Mouse (Mus musculus) thymus, postnatal 10 days (tissue): ENCODE measurements around the gene Dscam.

Experiments
- DNase-seq, 2 experiments: peaks; one replicate each; pipeline ENCODE4 v3.0.0; 2021; ENCODE audit warnings: low spot score in 2 of 2

Gene Dscam

DNA sequence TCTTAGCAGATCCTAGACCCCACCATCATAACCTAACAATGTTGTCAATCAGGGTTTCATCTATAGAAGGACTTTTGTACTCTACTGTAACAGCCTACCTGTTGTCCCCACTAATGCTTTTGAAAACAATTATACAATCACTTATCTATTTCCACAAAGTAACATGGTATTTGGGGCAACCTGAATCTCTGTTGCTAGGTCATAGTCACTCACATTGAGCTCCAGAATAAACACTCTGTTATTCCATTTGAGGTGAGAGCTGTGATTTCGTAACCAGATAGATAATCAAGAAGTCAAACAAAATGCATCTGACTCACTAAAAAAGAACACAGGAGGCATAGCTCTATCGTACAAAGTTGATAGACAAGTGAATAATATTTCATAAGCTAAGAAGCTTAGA lies 226.9 kb downstream of the Dscam start:
- DNase-seq: no peak

DNA sequence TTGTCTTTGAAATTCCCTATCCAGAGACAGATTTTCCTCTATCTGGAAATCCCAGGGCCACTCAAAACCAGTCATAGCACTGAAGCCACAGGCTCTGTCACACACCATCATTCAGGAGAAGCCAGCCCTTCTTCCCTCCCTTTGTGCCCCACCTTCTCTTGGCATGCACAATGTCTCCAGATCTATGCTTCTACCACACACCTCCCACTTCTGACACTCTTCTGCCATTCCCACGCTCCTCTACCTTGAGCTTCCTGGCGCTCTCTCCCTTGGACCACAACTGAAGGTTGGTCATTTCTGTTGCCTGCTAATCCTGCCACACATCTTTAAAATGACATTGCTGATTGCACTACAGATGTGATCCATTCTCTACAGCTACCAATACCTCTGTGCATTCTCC lies 235.8 kb downstream of the Dscam start:
- DNase-seq: no peak

DNA sequence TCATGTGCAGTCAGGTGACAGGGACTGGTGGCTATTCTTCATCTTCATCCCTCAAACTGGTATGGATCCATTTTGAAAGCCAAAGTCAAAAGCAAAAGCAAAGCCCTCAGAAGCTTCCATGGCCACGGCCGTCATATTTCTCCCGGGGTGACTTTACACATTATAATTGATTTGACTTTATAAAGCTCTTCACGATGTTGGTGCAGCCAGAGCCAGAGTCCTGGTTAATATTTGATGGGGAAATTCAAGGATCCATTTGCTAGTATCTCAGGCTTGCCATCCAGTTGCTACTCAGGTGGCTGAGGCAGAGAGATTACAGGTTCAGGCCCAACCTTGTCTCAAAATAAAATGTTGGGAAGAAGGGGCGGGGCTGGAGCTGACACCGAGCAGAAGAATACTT lies 238.3 kb downstream of the Dscam start:
- no peak for DNase-seq

DNA sequence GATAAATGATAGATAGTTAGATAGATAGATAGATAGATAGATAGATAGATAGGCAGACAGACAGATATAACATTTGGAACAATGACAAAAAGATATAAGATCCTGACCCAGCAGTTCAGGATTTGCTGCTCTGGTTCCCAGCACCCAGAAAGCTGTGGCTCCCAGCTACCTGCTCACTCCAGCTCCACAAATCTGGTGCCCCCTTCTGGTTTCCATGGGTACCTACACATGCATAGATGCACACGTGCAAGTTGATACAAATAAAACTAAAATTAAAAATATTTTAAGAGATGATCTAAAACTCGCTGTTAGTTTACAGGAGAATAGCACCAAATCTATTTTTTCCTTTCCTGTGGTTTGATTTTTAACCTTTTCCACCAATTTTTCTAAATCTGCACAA lies 238.8 kb downstream of the Dscam start:
- no peak for DNase-seq

DNA sequence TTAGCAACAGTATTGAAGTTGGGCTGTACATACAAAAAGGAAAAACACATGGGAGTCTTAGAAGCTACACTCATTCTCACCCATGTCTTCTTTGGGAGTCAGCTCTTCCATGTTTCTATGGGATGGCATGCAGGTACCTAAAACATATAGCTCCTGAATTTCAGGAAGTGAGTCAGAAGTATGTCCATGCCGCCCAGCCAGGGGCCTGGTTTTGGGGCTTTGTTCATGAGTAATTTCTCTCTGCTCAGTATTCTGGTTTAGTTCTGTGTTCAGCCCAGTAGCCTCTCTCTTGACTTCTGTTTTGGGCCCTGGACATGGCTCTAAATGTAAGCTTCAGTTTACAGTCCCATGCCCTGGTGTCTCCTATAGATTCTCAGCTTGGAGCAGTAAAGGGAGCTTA lies 242.5 kb downstream of the Dscam start:
- DNase-seq: no peak

DNA sequence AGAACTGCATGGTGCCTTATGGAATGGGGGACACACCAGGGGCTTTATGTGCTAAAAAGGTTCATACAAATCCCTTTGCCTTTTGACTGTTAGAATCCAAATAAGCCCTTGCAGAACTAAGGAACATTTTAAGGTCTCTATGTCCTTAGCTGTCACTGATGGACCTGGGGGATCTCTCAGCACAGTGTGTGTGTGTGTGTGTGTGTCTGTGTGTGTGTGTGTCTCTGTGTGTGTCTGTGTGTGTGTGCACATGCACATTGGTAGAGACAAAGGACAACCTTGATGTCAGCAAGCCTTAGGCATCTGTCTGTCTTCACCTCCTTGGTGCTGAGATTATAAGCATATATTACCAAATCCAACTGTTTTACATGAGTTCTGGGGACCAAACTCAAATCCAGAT lies 243.1 kb downstream of the Dscam start:
- DNase-seq: no peak

DNA sequence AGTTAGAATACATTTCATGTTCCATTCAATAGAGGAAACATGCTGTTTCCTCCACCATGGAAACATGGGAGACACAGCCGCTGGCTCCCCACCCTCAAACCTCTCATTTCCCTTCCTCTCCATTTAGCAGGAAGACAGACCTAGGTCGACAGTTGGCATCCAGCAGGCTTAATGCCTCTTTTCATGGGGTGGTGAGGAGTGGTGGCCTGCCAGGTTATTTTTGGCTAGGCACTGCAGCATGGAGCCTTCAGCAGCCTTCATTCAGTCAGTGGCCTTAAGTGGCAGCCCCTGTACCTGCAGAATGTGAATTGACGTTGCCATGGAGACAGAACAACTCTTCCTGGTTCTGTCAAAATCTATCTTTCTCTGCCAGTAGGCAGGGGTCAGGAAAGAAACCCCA lies 243.6 kb downstream of the Dscam start:
- no peak for DNase-seq

DNA sequence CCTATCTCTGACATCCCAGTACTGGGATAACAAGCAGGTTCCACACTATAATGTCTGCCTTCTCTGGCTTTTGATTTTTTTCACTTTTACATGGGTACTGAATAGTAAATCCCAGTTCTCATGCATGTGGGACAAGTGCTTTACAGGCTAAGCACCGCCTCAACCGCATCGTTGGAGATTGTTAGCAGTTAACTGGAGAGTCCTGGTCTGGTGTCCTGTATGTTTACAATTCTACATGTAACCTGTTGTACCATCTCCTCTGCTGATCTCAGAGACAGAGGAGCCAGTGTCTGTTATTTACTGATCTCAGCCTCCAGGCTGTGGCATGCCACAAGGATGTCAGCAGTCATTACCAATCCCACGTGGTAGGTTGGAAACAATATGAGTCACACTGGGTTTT lies 246.6 kb downstream of the Dscam start:
- DNase-seq: no peak

DNA sequence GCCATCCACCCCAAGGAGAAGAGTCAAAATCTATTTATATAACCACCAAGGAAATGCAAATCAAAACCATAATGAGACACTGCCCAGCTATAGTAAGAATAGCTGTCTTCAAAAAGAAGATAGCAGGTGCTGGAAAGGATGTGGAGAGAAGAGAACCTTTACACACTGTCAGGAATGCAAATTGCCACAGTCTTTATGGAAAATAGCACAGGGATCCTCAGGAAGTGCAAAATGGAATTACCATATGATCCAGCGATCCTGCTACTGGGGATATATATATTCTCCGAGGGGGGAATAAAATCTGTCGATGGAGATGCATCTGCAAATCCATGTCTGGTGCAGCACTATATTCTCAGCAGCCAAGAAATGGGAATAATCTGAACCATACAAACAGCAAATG lies 256.1 kb downstream of the Dscam start:
- DNase-seq: no peak

DNA sequence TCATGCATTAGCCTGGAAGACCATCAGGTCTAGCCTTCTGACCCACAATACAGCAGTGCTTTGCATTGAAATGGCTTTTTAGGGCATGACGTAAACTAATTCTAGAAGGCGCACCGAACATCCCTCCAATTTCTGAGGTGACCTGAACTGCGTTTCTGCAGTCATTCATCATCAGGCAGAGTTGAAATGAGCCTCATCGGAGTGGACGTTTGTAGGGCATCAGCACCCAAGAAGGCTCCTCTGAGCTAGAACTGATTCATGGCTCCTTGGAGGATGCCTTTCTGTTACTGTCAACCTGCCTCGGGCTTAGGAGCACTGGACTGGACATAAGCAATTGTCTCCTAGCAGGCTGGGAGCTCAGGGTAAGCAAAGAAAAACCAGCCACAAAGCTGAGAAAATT lies 257.7 kb downstream of the Dscam start:
- no peak for DNase-seq

DNA sequence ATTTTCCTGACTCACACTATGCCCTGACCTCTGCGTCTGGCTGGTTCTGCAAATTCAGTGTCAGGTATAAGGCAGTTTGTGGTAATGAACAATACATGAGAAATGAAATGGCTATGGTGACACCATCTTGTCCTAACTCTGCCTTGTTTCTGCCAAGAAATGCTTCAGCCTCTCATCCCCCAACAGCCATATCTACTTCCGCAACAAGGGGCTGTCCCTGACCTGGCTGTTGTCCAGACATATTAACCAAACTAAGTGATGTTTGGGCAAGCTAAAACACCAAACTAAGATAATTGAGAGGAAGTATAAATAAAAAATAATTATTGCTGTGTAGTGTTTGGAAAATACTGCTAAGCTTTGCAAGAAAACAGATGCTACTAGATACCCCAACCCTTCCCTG lies 258.4 kb downstream of the Dscam start:
- no peak for DNase-seq

DNA sequence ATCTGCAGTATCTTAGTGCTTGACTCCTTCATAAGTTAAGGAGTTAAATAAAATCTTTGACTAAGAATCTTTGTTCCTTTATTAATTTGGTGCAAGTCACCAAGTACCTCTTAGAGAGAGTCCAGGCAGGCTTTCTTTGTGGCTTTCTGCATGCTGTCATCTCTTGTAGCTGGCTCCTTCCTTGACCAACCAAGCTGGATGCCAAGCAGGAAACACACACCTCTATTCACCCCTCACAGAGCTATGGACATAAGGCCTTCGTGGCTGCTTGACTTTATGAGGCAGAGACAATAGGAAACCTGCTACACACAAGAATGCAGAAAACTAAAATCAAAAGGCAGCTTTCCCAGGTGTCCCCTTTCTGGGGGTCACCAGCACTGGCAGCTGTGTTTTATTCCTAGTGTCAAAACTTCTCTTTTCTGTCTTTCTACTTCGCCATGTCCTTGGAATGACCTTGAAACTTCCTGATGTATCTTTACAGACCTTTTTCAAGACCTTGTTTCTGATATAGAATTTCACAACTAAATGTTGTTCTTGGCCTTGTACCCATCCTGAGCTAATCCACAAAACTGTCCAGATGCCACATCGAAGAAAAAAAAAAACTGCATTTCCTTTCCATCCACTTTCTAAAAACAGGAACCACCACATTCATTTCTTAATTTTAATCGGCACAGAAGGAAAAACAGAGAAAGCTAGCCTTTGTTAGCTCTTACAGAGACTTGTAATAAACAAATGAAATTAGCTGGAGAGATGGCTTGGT lies 260.0 kb downstream of the Dscam start:
- no peak for DNase-seq

DNA sequence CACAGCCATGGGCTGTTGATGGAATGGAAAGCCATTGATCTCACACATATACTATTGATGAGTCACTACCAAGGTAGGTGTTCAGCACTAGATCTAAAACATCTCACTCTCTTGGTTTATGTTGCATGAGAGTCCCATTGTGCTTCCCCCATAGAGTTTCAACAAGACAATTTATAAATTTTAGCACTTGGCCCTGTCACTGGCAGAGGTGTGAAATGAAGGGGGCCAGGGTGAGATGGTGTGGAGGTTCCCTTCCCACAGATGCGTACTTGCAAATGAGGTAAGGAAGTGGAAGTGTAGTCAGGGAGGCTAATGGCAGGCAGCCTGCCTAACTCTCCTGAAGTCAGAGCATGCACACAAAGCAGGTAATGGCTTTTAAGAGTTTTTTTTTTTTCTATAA lies 262.7 kb downstream of the Dscam start:
- no peak for DNase-seq

DNA sequence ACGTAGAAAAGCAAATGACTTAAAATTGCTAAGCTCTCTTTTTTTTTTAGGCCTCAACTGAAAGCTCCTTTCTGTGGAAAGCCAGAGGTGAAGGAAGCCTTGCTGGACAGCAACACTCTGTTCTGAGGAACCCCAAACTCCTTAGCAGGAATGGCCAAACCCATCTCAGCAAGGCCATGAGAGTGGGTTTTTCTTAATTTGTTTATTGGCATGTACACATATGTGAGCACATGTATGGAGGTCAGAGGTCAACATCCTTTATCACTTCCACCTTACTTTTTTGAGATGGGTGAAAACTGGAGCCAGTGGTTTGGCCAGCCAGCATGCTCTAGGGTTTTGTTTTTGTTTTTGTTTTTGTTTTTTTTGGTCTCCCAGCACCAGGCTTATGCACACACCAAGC lies 263.5 kb downstream of the Dscam start:
- DNase-seq: no peak

DNA sequence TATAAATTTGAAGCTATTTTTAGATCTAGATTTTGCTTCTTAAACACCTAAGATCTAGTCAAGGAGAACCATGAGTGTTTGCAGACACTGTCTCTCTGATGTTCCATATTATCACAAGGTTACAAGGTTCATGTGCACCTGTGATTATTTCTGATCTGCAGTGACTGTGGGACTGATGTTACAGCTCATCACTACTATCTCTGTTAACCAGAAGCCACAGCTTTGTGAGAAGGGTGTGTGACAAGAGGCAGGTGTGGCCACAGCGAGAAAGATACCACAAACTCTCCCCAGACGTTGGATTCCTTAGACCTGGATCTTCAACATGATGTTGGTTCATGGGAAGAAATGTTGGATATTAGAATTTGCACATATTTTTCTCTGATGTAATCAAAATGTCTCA lies 263.9 kb downstream of the Dscam start:
- no peak for DNase-seq

DNA sequence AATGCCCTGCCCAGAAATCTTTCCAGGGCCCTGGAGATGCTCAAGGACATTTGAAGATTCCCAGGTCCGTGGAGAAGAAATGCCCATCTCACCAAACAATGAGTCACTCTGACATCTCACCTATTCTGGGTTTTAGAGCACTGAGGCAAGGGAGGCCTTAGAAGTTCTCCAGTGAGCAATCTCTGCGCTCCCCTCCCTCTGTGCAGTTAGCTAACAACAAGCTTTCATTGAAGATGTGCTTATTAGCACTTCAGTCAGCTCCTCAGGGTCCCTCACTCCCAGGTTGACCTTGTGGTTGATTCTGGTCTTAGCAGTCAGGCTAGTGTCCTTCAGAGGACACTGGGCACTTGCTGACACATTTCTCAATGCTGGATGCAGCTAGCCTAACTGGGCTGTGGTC lies 265.8 kb downstream of the Dscam start:
- no peak for DNase-seq

DNA sequence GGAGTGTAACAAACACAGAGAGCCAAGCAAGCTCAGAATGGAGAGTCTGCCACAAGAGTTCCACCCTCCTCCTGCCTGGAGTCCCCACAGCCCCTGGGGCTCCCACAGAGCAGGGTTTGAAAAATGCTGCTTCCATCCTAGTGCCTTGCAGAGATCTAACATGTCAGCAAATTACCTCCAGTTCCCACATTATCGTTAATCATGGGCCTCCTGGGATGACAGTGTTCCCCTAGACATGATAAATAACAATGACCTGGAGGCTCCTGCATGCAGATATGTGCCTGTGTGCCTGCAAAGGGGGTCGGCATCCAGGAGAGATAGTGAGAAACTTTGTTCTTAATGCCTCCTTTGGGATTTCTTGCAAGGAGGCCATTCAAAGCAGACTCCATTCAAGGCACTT lies 266.2 kb downstream of the Dscam start:
- no peak for DNase-seq

DNA sequence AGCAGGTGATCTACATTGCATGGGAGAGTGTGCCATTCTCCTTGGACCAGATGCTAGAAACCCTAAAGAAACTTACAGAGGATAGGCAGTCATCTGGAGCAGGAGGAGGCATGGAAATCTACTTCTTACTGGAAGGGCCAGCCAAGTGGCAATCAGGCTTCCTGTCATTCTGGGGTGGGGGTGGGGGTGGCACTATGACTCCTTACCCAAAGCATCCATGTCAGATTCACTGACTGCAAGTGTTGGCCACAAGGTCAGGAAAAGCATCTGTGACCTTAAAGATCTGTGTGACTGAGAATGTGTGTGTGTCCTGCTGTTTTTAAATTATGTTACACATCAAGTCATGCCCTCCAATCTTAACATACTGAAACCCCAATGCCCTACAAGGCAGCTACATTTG lies 268.0 kb downstream of the Dscam start:
- DNase-seq: no peak

DNA sequence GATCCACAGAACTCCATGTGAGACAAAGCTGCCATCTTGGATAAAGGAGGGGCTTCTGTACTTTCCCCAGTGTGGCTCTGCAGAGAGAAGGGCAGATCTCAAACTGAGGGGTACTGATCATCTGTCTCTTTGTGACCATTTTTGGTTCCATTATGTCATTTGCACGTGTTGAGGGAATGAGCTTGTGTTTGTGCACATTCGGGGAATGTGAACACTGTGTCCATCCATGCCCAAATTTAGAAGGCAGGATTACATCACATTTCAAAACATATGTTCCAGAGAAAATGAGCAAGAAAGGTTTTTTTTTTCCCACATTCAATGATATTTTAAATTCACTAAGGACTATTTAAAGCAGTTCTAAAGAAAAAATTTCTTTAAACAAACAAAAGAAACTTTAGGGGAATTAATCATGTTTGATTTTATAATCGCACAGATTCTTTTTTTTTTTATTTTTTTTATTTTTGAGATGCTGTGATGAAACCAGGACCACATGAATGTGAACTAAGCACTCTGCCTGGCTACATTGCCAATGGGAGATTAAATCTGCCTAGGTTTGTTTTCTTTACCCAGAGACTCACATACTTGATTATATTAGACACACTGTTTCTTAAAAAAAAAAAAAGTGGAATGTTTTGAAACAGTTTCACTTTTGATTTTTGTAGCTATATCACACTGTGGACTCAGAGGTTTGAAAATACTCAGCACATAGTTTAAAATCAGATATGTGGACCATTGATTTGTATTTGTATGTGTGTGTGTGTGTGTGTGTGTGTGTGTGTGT lies 269.1 kb downstream of the Dscam start:
- no peak for DNase-seq

DNA sequence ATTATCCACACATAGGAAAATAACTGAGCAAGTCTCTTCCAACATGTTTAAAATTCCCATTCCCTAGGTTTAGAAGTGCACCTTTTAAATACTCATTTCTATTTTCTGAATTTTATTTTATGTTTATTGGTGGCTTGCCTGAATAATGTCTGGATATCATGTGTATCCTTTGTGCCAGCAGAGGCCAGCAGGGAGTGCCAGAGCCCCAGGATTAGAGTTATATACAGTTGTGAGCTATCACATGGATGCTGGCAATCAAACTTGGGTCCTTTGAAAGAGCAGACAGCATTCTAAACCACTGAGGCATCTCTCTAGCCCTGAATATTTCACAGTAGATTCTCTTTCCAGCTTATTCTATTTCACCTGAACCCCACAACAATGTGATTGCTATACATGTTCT lies 271.2 kb downstream of the Dscam start:
- no peak for DNase-seq

DNA sequence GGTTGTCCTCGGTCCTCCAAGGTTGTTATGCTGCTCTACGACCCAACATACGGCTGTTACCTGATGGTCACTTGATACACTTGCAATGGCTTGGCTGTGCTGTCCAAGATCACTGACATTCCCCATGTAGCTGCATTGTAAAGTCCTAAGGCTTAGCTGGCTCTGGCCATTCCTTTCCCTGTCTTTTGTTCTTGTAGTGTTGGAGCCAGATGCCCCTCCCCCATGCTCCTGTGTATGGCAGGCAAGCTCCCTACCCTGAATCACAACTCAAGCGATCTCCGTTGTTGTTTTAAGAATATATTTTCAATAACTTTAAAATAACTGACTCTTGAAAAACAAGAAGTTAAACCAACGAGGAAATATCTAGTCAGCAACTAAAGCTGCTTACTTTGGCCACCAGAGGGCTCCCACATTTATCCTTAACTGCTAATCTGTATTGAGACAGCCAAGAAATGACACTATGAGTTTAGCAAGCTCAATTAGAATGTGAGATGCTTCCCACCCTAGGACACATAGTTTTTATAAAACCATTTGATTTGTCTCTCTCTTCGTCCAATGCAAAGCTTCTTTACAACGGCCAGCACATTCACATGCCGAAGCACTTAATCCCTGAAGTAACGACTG lies 273.9 kb downstream of the Dscam start:
- no peak for DNase-seq

DNA sequence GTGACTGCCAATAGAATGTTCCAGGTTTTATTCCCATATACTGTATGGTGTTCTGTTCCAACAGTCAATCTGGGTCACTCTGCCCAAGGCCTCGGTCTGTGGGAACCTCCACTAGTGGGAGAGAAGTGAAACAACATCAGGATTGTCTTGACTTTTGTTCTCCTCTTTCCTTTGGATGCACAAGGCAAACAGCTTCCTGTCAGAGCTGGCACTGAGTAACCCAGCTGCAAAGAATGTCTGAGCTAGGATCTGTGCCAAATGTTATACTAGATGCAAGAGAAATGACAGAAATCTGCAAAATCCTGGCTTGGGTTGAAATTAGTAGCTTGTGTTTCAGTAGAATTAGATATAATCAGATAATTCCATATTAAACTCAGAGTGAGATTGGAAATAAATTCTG lies 282.5 kb downstream of the Dscam start:
- DNase-seq: no peak

DNA sequence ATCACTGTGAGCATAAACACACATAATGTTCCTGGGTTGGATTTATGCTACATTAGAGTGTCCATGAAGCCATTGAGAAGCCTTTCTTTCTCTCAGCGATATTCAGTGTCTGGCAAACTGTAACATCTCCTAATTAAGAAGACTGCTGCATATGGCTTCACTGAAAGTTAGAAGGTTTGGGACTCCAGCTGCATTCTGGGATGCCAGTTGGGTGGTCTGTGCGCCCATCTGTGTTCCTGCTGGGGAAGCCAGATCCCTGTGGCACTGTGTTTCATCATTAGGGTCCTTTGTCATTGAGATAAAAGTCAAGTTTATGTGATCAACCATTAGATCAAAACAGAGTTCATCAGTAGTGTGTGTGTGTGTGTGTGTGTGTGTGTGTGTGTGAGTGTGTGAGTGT lies 284.7 kb downstream of the Dscam start:
- DNase-seq: no peak
